Mouse (Mus musculus) midbrain, embryonic 11.5 days (tissue): Measurements from ENCODE around the gene Tmem164. TPM values are rescaled to one million over a fixed set of nuclear protein-coding genes. Genes with fewer than 3 reads are reported as not detected.

ENCODE experiments used
- ATAC-seq: fragments of 200-750 bp; cut with Nextera tagmentation; 2 replicates; pipeline ENCODE4 v1.8.0; 2017; ENCODE audit warnings: moderate TSS enrichment, moderate library complexity; ENCODE audit not compliant: low FRiP score
- DNase-seq: peaks from one replicate; pipeline ENCODE4 v3.0.0; 2015; ENCODE audit warnings: low spot score; ENCODE audit errors: missing footprints
- H3K27ac ChIP-seq: fragments of 300-500 bp; sonication (generic); 2 replicates; pipeline ENCODE4 v1.5.1; 2014; ENCODE audit warnings: low read depth, low read length
- H3K27me3 ChIP-seq: fragments of 300-500 bp; sonication (generic); 2 replicates; pipeline ENCODE4 v1.6.1; 2014; ENCODE audit warnings: mild to moderate bottlenecking, low read length, moderate library complexity, mixed read lengths; ENCODE audit not compliant: control insufficient read depth, insufficient read depth
- H3K36me3 ChIP-seq: fragments of 300-500 bp; sonication (generic); 2 replicates; pipeline ENCODE4 v1.6.1; 2014; ENCODE audit warnings: mild to moderate bottlenecking, low read length, moderate library complexity, mixed read lengths; ENCODE audit not compliant: control insufficient read depth, insufficient read depth
- H3K4me1 ChIP-seq: fragments of 300-500 bp; sonication (generic); 2 replicates; pipeline ENCODE4 v1.6.1; 2014; ENCODE audit warnings: low read length; ENCODE audit not compliant: control insufficient read depth, insufficient read depth
- H3K4me2 ChIP-seq: fragments of 300-500 bp; sonication (generic); 2 replicates; pipeline ENCODE4 v1.6.1; 2014; ENCODE audit warnings: mild to moderate bottlenecking, moderate library complexity
- H3K4me3 ChIP-seq: fragments of 300-500 bp; sonication (generic); 2 replicates; pipeline ENCODE4 v1.5.1; 2014; ENCODE audit warnings: low read depth, low read length
- H3K9ac ChIP-seq: fragments of 300-500 bp; sonication (generic); 2 replicates; pipeline ENCODE4 v1.6.1; 2014; ENCODE audit warnings: low read length
- H3K9me3 ChIP-seq: fragments of 300-500 bp; sonication (generic); 2 replicates; pipeline ENCODE4 v1.6.1; 2016; ENCODE audit warnings: low read length; ENCODE audit not compliant: control insufficient read depth
- WGBS: fragments of 180-500 bp; shearing (Covaris S2); extraction: QIAGEN DNeasy Blood & Tissue Kit; methylation state at CpG from one replicate; pipeline ENCODE4 v1.1.7; 2014; 5-methylcytosine and 5-hydroxymethylcytosine counted together
- polyA plus RNA-seq: library from polyadenylated mRNA; unstranded; fragments of >200 nt; fragmentation: Nextera tagmentation; extraction: Ambion mirVana; gene quantifications from 2 replicates; pipeline ENCODE4 v1.2.1, GENCODE M21; 2014

Gene Tmem164
- polyA plus RNA-seq, 1 experiment from 2014 or later = 26.2 TPM

GRCm38 (mm10) chrX:142682990-142683389 is 1.8 kb downstream of the Tmem164 start:
- H3K36me3 ChIP-seq = no peaks in the 10 kb centered on the region
- peak overlapping the region; percentile 71 for H3K4me2 ChIP-seq
- no peak for ATAC-seq
- peaks cover 9% of the 10 kb centered on the region for H3K27me3 ChIP-seq
- H3K9me3 ChIP-seq = no peaks in the 10 kb centered on the region
- DNase-seq = no peak
- H3K4me1 ChIP-seq = peaks cover 23% of the 10 kb centered on the region
- H3K9ac ChIP-seq = no peak overlapping the region; the same call in 1 of the 2 replicates
- WGBS = 44% methylated on average over 5 of the region's 5 CpGs
- H3K27ac ChIP-seq = no peak overlapping the region
- H3K4me3 ChIP-seq = peak overlapping the region; percentile 59

- Histone ChIP-seq H3K9ac (no peak overlapping the region), H3K4me3 (no peak overlapping the region), H3K36me3 (no peaks in the 10 kb centered on the region), H3K4me1 (peaks cover 23% of the 10 kb centered on the region), H3K27me3 (peaks cover 9% of the 10 kb centered on the region; the same call in 1 of the 2 replicates), H3K27ac (no peak overlapping the region), H3K4me2 (no peak overlapping the region), H3K9me3 (no peaks in the 10 kb centered on the region)
- 35% methylated on average over 4 of the region's 4 CpGs for WGBS
- DNase-seq = no peak
- ATAC-seq = no peak
Observed at GRCm38 (mm10) chrX:142684674-142685073, 3.5 kb downstream of the Tmem164 start.

- peaks cover 21% of the 10 kb centered on the region for H3K4me1 ChIP-seq
Observed at GRCm38 (mm10) chrX:142685676-142686075, 4.5 kb downstream of the Tmem164 start.

GRCm38 (mm10) chrX:142688509-142688908 is 7.3 kb downstream of the Tmem164 start:
- Histone ChIP-seq H3K4me2 (no peak overlapping the region), H3K36me3 (no peaks in the 10 kb centered on the region), H3K4me3 (no peak overlapping the region), H3K4me1 (peaks cover 12% of the 10 kb centered on the region), H3K9ac (no peak overlapping the region), H3K9me3 (no peaks in the 10 kb centered on the region), H3K27me3 (no peaks in the 10 kb centered on the region), H3K27ac (no peak overlapping the region)
- ATAC-seq (no peak), DNase-seq (no peak)
- 91% methylated on average over 9 of the region's 9 CpGs for WGBS

More at GRCm38 (mm10) chrX:142685676-142686075, 4.5 kb downstream of the Tmem164 start:
- H3K9ac ChIP-seq = no peak overlapping the region
- H3K27me3 ChIP-seq = peaks cover 4% of the 10 kb centered on the region; the same call in 1 of the 2 replicates
- 74% methylated on average over 6 of the region's 6 CpGs for WGBS
- DNase-seq (no peak), ATAC-seq (no peak)
- H3K4me2 ChIP-seq = no peak overlapping the region
- no peaks in the 10 kb centered on the region for H3K36me3 ChIP-seq
- no peak overlapping the region for H3K4me3 ChIP-seq
- H3K27ac ChIP-seq = no peak overlapping the region
- no peaks in the 10 kb centered on the region for H3K9me3 ChIP-seq

- ATAC-seq (no peak), DNase-seq (no peak)
- Histone ChIP-seq H3K36me3 (no peaks in the 10 kb centered on the region), H3K27me3 (no peaks in the 10 kb centered on the region; the same call in 1 of the 2 replicates), H3K9ac (no peak overlapping the region), H3K4me3 (no peak overlapping the region), H3K9me3 (no peaks in the 10 kb centered on the region), H3K27ac (no peak overlapping the region), H3K4me2 (no peak overlapping the region), H3K4me1 (no peaks in the 10 kb centered on the region)
- WGBS = 46% methylated on average over 2 of the region's 2 CpGs
Observed at GRCm38 (mm10) chrX:142693256-142693655, 12.1 kb downstream of the Tmem164 start.

- WGBS = 89% methylated on average over 7 of the region's 7 CpGs
- H3K27ac ChIP-seq = no peak overlapping the region
- no peaks in the 10 kb centered on the region; the same call in 1 of the 2 replicates for H3K27me3 ChIP-seq
- no peak overlapping the region for H3K4me3 ChIP-seq
- H3K4me1 ChIP-seq = no peaks in the 10 kb centered on the region
- no peak overlapping the region for H3K9ac ChIP-seq
- H3K4me2 ChIP-seq = no peak overlapping the region
- no peaks in the 10 kb centered on the region for H3K9me3 ChIP-seq
- no peak for ATAC-seq
- DNase-seq = no peak
- H3K36me3 ChIP-seq = no peaks in the 10 kb centered on the region
Observed at GRCm38 (mm10) chrX:142694338-142694737, 13.1 kb downstream of the Tmem164 start.

- Histone ChIP-seq H3K27ac (no peak overlapping the region), H3K36me3 (no peaks in the 10 kb centered on the region), H3K4me2 (no peak overlapping the region), H3K4me1 (no peaks in the 10 kb centered on the region), H3K9me3 (no peaks in the 10 kb centered on the region), H3K9ac (no peak overlapping the region), H3K27me3 (no peaks in the 10 kb centered on the region; the same call in 1 of the 2 replicates), H3K4me3 (no peak overlapping the region)
- DNase-seq = no peak
- no peak for ATAC-seq
- 82% methylated on average over 3 of the region's 3 CpGs for WGBS
Observed at GRCm38 (mm10) chrX:142694856-142695255, 13.7 kb downstream of the Tmem164 start.

GRCm38 (mm10) chrX:142696789-142697188 is 15.6 kb downstream of the Tmem164 start:
- Histone ChIP-seq H3K36me3 (no peaks in the 10 kb centered on the region), H3K4me3 (no peak overlapping the region), H3K4me1 (no peaks in the 10 kb centered on the region), H3K9ac (no peak overlapping the region), H3K9me3 (no peaks in the 10 kb centered on the region), H3K27ac (no peak overlapping the region), H3K4me2 (no peak overlapping the region), H3K27me3 (no peaks in the 10 kb centered on the region; the same call in 1 of the 2 replicates)
- 83% methylated on average over 11 of the region's 11 CpGs for WGBS
- DNase-seq (no peak), ATAC-seq (no peak)

- no peak overlapping the region for H3K9ac ChIP-seq
- H3K27me3 ChIP-seq = no peaks in the 10 kb centered on the region; the same call in none of the 2 replicates
- H3K4me2 ChIP-seq = no peak overlapping the region
- H3K27ac ChIP-seq = no peak overlapping the region
- H3K4me3 ChIP-seq = no peak overlapping the region
- no peak for DNase-seq
- no peaks in the 10 kb centered on the region for H3K9me3 ChIP-seq
- H3K4me1 ChIP-seq = no peaks in the 10 kb centered on the region
- ATAC-seq = no peak
- WGBS = 82% methylated on average over 5 of the region's 5 CpGs
- no peaks in the 10 kb centered on the region for H3K36me3 ChIP-seq
Observed at GRCm38 (mm10) chrX:142697545-142698204, 16.5 kb downstream of the Tmem164 start.
